Mouse (Mus musculus) lung, embryonic 14.5 days (tissue): ENCODE measurements around the gene Cadm1. TPM values are rescaled to one million over a fixed set of nuclear protein-coding genes. Genes with fewer than 3 reads are reported as not detected.

ENCODE experiments used
- ATAC-seq: fragments of 200-750 bp; cut with Nextera tagmentation; 2 replicates; pipeline ENCODE4 v1.8.0; 2017; ENCODE audit warnings: mild to moderate bottlenecking, moderate TSS enrichment, moderate library complexity; ENCODE audit not compliant: insufficient read depth
- DNase-seq: peaks from one replicate; pipeline ENCODE4 v3.0.0-alpha.2; 2015
- H3K27ac ChIP-seq: fragments of 300-500 bp; sonication (generic); 2 replicates; pipeline ENCODE4 v1.5.1; 2014; ENCODE audit warnings: low read depth, mild to moderate bottlenecking, moderate library complexity
- H3K27me3 ChIP-seq: fragments of 300-500 bp; sonication (generic); 2 replicates; pipeline ENCODE4 v1.6.1; 2014; ENCODE audit warnings: low read length, control low read depth; ENCODE audit not compliant: insufficient read depth
- H3K36me3 ChIP-seq: fragments of 300-500 bp; sonication (generic); 2 replicates; pipeline ENCODE4 v1.6.1; 2014; ENCODE audit warnings: control low read depth; ENCODE audit not compliant: insufficient read depth
- H3K4me1 ChIP-seq: fragments of 300-500 bp; sonication (generic); 2 replicates; pipeline ENCODE4 v1.6.1; 2014; ENCODE audit warnings: antibody characterized with exemption, control low read depth; ENCODE audit not compliant: insufficient read depth
- H3K4me2 ChIP-seq: fragments of 300-500 bp; sonication (generic); 2 replicates; pipeline ENCODE4 v1.6.1; 2014; ENCODE audit warnings: mild to moderate bottlenecking
- H3K4me3 ChIP-seq: fragments of 300-500 bp; sonication (generic); 2 replicates; pipeline ENCODE4 v1.5.1; 2014; ENCODE audit warnings: low read depth, low read length
- H3K9ac ChIP-seq: fragments of 300-500 bp; sonication (generic); 2 replicates; pipeline ENCODE4 v1.6.1; 2014
- H3K9me3 ChIP-seq: fragments of 300-500 bp; sonication (generic); 2 replicates; pipeline ENCODE4 v1.6.1; 2016; ENCODE audit warnings: low read depth, low read length, control low read depth
- CTCF ChIP-seq: IDR thresholded peaks from 2 replicates; pipeline ENCODE4 v1.5.1; 2016; ENCODE audit warnings: antibody characterized with exemption, low read depth
- WGBS: fragments of 180-500 bp; shearing (Covaris S2); extraction: QIAGEN DNeasy Blood & Tissue Kit; methylation state at CpG from one replicate; pipeline ENCODE4 v1.1.7; 2014; 5-methylcytosine and 5-hydroxymethylcytosine counted together
- polyA plus RNA-seq: library from polyadenylated mRNA; unstranded; fragments of >200 nt; fragmentation: Nextera tagmentation; extraction: Ambion mirVana; gene quantifications from 2 replicates; pipeline ENCODE4 v1.2.1, GENCODE M21; 2014

The Cadm1 gene
- polyA plus RNA-seq, 1 experiment from 2014 or later: 94.5 TPM

GRCm38 (mm10) chr9:47776941-47777919, 247.3 kb downstream of the Cadm1 start:
- 0 out of 2 replicates have a peak, but pooled peaks cover 4% of the 10 kb centered on the region for H3K27me3 ChIP-seq
- no peak for ATAC-seq
- no peaks in the 10 kb centered on the region for H3K9me3 ChIP-seq
- H3K27ac ChIP-seq: no peak overlapping the region
- TF ChIP-seq CTCF: no peak
- H3K9ac ChIP-seq: no peak overlapping the region
- WGBS: 71% methylated on average over 9 of the region's 9 CpGs
- 0 out of 2 replicates have a peak, but pooled peaks cover 3% of the 10 kb centered on the region for H3K4me1 ChIP-seq
- H3K4me3 ChIP-seq: no peak overlapping the region
- no peaks in the 10 kb centered on the region for H3K36me3 ChIP-seq
- no peak overlapping the region for H3K4me2 ChIP-seq
- DNase-seq: no peak

- no peak overlapping the region for H3K4me2 ChIP-seq
- no peaks in the 10 kb centered on the region for H3K36me3 ChIP-seq
- no peaks in the 10 kb centered on the region for H3K9me3 ChIP-seq
- no peak for TF ChIP-seq CTCF
- H3K27ac ChIP-seq: no peak overlapping the region
- no peak overlapping the region for H3K9ac ChIP-seq
- 39% methylated on average over 11 of the region's 11 CpGs for WGBS
- DNase-seq (peak; percentile 89), ATAC-seq (peak; percentile 97)
- 0 out of 2 replicates have a peak, but pooled peaks cover 4% of the 10 kb centered on the region for H3K27me3 ChIP-seq
- H3K4me1 ChIP-seq: 0 out of 2 replicates have a peak, but pooled peaks cover 3% of the 10 kb centered on the region
- H3K4me3 ChIP-seq: no peak overlapping the region
Observed at GRCm38 (mm10) chr9:47778438-47778837, 248.5 kb downstream of the Cadm1 start.

- DNase-seq (no peak), ATAC-seq (no peak)
- Histone ChIP-seq H3K4me3 (no peak overlapping the region), H3K27ac (no peak overlapping the region), H3K9me3 (no peaks in the 10 kb centered on the region), H3K4me1 (0 out of 2 replicates have a peak, but pooled peaks cover 3% of the 10 kb centered on the region), H3K4me2 (no peak overlapping the region), H3K9ac (no peak overlapping the region), H3K36me3 (no peaks in the 10 kb centered on the region), H3K27me3 (0 out of 2 replicates have a peak, but pooled peaks cover 4% of the 10 kb centered on the region)
- 68% methylated on average over 6 of the region's 6 CpGs for WGBS
- no peak for TF ChIP-seq CTCF
Observed at GRCm38 (mm10) chr9:47779291-47779690, 249.3 kb downstream of the Cadm1 start.

GRCm38 (mm10) chr9:47786642-47787041, 256.7 kb downstream of the Cadm1 start:
- Histone ChIP-seq H3K9me3 (no peaks in the 10 kb centered on the region), H3K9ac (no peak overlapping the region), H3K27ac (no peak overlapping the region), H3K4me1 (no peaks in the 10 kb centered on the region), H3K4me3 (no peak overlapping the region), H3K4me2 (no peak overlapping the region), H3K27me3 (no peaks in the 10 kb centered on the region), H3K36me3 (0 out of 2 replicates have a peak, but pooled peaks cover 7% of the 10 kb centered on the region)
- no peak for DNase-seq
- WGBS: 54% methylated on average over 3 of the region's 3 CpGs
- TF ChIP-seq CTCF: no peak
- ATAC-seq: no peak

GRCm38 (mm10) chr9:47798478-47798877, 268.5 kb downstream of the Cadm1 start:
- H3K9me3 ChIP-seq: no peaks in the 10 kb centered on the region
- 82% methylated on average over 5 of the region's 5 CpGs for WGBS
- H3K27ac ChIP-seq: no peak overlapping the region
- no peak overlapping the region for H3K4me2 ChIP-seq
- H3K27me3 ChIP-seq: no peaks in the 10 kb centered on the region; the same call in 1 of the 2 replicates
- DNase-seq: no peak
- H3K4me3 ChIP-seq: no peak overlapping the region
- no peak overlapping the region for H3K9ac ChIP-seq
- no peak for TF ChIP-seq CTCF
- ATAC-seq: no peak
- no peaks in the 10 kb centered on the region for H3K36me3 ChIP-seq
- H3K4me1 ChIP-seq: no peaks in the 10 kb centered on the region

GRCm38 (mm10) chr9:47801242-47801641, 271.3 kb downstream of the Cadm1 start:
- Histone ChIP-seq H3K4me1 (no peaks in the 10 kb centered on the region), H3K4me3 (no peak overlapping the region), H3K27me3 (no peaks in the 10 kb centered on the region; the same call in 1 of the 2 replicates), H3K9me3 (no peaks in the 10 kb centered on the region), H3K36me3 (no peaks in the 10 kb centered on the region), H3K4me2 (no peak overlapping the region), H3K27ac (no peak overlapping the region), H3K9ac (no peak overlapping the region)
- no peak for DNase-seq
- ATAC-seq: no peak
- 58% methylated on average over 4 of the region's 4 CpGs for whole genome bisulfite sequencing
- no peak for TF ChIP-seq CTCF

GRCm38 (mm10) chr9:47802527-47802926, 272.6 kb downstream of the Cadm1 start:
- ATAC-seq (no peak), DNase-seq (no peak)
- Histone ChIP-seq H3K27me3 (no peaks in the 10 kb centered on the region; the same call in 1 of the 2 replicates), H3K4me1 (no peaks in the 10 kb centered on the region), H3K27ac (no peak overlapping the region), H3K4me2 (no peak overlapping the region), H3K9me3 (no peaks in the 10 kb centered on the region), H3K9ac (no peak overlapping the region), H3K4me3 (no peak overlapping the region), H3K36me3 (no peaks in the 10 kb centered on the region)
- no peak for TF ChIP-seq CTCF
- 89% methylated on average over 4 of the region's 4 CpGs for WGBS
